Mouse (Mus musculus): ENCODE measurements at regions not wholly inside any gene's neighbourhood (a gene's known extent, or its start where the extent isn't known, plus 50 kb on each side); places are given as distances from the start of the nearest gene placed in this dataset.

GRCm38 (mm10) chr4:12770131-12770780, 598.4 kb upstream of the Fam92a start:
- DNase-seq (ENCODE audit: low read depth, low spot score), result peak; percentile 10

- DNase-seq (ENCODE audit: low read depth, low spot score), result no peak
Observed at GRCm38 (mm10) chr4:12769092-12769491, 597.3 kb upstream of the Fam92a start.

GRCm38 (mm10) chr4:12766763-12767162, 594.9 kb upstream of the Fam92a start:
- DNase-seq (ENCODE audit: low read depth, low spot score), result no peak

DNA sequence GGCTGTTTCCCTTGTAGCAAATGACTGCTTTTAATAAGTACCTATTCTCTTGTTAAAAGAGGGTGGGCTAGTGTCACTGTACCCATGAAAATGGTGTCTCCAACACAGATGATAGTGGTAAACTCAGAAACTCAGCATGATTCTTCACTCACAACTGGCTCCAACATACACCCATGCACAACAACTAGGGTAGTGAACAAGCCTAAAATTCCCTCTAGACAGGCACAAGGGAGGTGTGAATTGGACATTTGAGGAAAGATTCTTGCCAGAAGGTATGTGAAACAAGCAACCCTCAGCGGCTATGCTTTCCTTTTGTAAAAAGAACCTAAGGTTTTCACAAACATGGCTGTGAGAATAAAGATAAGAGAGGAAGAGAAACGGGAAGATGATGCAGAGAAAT, 579.0 kb upstream of the Fam92a start:
- no peak for DNase-seq (ENCODE audit: low read depth, low spot score)

GRCm38 (mm10) chr4:12749874-12750273, 578.1 kb upstream of the Fam92a start:
- DNase-seq (ENCODE audit: low read depth, low spot score), result no peak

DNA sequence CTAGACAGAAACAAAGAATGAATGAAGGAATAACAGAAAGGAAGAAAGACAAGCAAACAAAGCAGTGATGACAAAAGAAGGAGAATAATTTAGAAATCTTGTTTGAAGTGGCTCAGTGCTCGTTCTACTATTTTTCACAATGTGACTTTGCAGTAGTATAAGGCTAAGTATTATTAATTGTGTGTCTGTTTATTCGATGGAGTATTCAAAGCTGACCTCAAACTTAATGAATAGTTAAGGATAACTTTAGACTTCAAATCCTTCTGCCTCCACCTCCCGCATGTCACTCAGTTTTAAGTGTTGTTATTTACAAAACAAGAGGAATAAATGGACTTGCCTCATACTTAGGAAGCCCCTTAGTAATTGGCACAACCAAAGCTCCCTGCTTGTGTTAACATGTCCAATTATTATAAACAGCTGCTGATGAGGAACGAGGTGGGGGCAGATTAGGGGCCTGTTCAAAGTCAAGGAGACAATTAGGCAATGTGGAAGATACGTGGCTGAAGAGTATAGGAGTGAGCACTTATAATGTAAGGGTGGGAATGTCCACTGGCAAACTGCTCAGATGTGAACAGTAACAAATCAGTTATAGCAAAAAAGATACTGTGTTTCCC, 572.0 kb upstream of the Fam92a start:
- no peak for DNase-seq (ENCODE audit: low read depth, low spot score)

DNA sequence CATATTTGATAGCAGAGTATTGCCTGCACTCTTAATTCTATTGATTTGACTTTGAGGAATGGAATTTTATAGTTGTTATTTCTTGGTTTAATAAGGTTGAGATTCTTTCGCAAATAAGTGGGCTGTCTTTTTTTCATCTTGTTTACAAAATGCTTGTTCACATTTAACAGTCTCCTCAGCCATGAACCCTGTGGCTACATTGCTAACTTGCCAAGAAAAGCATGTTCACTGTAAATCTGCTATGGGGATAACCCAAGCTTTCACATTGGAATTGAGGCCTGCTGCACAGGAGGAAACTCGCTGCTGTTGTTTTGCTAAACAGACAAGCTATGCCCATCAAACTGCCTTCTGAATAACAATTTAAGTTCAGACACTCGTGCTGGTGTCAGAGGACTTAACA, 564.6 kb upstream of the Fam92a start:
- no peak for DNase-seq (ENCODE audit: low read depth, low spot score)

DNA sequence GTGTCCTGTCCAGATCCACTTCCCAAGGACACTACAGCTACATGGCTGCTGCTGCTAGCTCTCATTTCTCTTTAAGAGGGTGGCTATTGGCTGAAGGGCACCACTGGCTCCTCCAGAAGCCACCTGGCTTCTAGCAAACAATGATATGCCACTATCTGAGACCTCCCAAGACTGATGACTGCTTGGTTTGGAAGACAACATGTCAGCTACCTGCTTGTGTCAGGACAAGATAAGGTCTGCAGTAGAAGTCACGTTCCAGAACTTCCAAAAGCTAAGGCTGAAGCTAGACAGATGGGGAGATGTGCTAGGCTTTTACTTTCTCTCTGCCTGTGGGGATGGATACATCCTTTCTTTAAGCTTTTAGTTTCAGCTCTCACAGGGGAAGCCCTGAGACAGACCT, 528.4 kb upstream of the Fam92a start:
- DNase-seq (ENCODE audit: low read depth, low spot score), result no peak

- no peak for DNase-seq (ENCODE audit: low read depth, low spot score)
Observed at GRCm38 (mm10) chr4:12677814-12678213, 506.0 kb upstream of the Fam92a start.

DNA sequence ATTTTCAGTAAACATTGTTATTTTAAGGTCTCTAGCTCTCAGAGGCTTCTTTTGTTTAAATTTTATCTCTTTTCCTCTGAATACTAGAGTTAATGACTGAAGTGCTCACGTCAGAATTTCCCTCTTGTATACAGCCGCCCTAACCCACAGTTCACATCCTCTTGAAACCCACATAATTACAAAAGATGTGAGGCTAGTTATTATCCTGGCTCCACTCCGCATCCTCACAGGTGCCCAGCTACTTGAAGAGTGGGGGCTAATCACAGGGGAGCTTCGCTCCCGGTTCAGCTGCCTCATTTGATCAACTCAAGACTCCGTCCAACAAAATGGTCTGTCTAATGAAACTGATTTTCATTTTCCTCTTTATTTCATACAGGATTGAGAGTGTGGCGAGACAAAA, 499.6 kb upstream of the Fam92a start:
- no peak for DNase-seq (ENCODE audit: low read depth, low spot score)

- DNase-seq (ENCODE audit: low read depth, low spot score), result no peak
Observed at GRCm38 (mm10) chr4:12663176-12663575, 491.4 kb upstream of the Fam92a start.

GRCm38 (mm10) chr4:12662683-12663082, 490.9 kb upstream of the Fam92a start:
- no peak for DNase-seq (ENCODE audit: low read depth, low spot score)

GRCm38 (mm10) chr4:12659084-12659483, 487.3 kb upstream of the Fam92a start:
- no peak for DNase-seq (ENCODE audit: low read depth, low spot score)

- DNase-seq (ENCODE audit: low read depth, low spot score), result no peak
Observed at GRCm38 (mm10) chr4:12658594-12658993, 486.8 kb upstream of the Fam92a start.

DNA sequence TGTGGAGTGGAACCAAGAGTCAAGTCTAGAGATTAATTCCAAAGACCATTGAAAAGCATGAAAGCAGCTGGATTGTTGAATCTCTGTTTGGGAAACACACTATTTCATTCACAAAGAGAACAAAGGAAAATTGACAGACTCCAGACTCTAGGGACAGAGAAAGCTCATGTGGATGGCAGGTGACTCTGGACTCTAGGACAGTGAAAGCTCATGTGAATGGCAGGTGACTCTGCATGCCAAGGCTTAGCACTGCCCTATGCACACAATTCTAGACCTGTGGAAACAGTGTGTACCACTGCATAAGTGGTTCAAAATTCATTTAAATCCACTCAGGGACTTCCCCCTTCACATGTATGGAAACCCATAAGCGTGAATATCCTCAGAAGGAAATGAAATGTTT, 486.0 kb upstream of the Fam92a start:
- DNase-seq (ENCODE audit: low read depth, low spot score), result no peak

- DNase-seq (ENCODE audit: low read depth, low spot score), result no peak
Observed at GRCm38 (mm10) chr4:12656924-12657603, 485.2 kb upstream of the Fam92a start.

DNA sequence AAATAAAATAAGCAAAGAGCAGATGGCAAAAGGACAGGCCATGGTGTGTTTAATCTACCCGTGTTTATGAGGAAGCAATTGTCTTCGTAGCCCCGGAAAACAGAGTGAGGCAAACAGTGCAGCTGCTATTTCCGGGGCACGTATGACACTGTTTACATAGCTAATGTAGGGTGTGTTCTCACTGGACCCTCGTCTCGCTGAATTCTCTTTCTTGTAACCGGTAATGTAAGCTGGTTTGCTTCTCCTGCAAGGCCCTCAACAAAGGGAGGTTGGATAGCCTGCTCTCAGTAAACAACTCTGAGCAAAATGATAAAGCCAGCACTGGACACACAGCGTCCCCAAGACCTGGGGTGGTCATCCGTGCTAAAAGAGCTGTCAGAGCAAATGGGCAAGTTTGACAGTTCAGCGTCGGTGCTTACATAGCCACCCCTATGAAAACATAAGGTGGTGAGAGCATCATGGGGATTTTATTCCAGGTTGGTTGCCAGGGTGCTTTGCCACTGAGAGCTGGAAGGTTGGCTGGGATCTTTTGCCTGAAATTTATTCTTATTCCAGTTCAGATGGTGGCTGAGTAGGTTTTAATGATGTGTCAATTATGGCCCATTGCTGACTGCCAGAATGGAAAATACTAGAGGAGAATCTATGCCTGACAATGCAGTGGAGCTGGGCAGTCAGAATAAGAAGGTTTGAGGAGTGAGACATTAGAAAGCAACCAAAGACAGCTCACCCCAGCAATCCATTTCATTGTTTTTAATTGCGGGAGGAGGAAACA, 483.8 kb upstream of the Fam92a start:
- no peak for DNase-seq (ENCODE audit: low read depth, low spot score)

GRCm38 (mm10) chr4:12654568-12655456, 483.0 kb upstream of the Fam92a start:
- DNase-seq (ENCODE audit: low read depth, low spot score), result no peak

DNA sequence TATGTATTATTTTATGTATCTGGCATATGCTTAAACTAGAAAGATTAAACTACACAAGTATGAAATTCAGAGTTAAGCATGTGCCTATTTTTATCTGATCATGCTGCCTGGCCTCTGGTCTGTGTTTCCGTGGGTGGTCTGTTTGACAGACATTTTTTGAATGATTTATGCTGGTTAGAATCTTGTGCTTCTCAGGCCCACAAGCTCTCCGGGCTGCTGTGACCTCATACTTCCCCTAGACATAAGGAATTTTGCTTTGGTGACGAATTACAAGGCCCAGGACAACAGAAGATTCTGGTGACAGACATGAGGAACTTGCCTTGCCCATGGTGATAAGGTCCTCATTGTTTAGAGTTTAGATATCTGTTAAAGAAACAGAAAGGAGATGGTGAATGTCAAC, 475.9 kb upstream of the Fam92a start:
- DNase-seq (ENCODE audit: low read depth, low spot score), result no peak

DNA sequence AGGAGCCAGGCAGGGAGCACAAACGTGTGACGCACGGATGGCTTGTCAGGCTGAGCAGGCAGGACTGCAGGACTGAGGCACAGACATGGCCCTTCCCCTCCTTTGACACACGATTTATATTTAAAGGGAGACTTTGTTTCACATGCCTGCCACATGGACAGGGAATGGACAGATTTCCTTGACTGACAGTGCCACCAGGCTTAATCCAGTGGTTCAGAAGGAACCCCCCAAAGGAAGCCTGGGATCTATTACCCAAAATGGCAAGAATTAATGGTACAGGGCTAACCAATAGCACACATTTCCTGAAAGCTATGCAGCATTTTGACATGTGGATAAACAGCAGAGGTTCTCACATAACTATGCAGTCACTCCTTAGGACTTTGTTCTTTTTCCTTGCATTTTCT, 470.7 kb upstream of the Fam92a start:
- DNase-seq (ENCODE audit: low read depth, low spot score), result peak; percentile 19

- DNase-seq (ENCODE audit: low read depth, low spot score), result no peak
Observed at GRCm38 (mm10) chr4:12629375-12629821, 457.6 kb upstream of the Fam92a start.

Measured in forelimb bud, embryonic 11.5 days (tissue).